Mouse (Mus musculus) layer of hippocampus, postnatal 10 days (tissue): ENCODE measurements around the gene Coq7. TPM values are rescaled to one million over a fixed set of nuclear protein-coding genes. Genes with fewer than 3 reads are reported as not detected.
A peak's percentile ranks its signal among the peaks of the same experiment; 100 is the strongest.

Experiments used
- DNase-seq, 2 experiments: peaks; one replicate each; pipeline ENCODE4 v3.0.0; 2021; ENCODE audit warnings: low spot score in 2 of 2
- total RNA-seq, 2 experiments: library from RNA; stranded (reverse); gene quantifications; 2 replicates each; pipeline ENCODE4 v1.2.3; 2021

Coq7 gene
- total RNA-seq, 2 experiments from 2014 or later = 37.3 to 39.2 TPM

DNA sequence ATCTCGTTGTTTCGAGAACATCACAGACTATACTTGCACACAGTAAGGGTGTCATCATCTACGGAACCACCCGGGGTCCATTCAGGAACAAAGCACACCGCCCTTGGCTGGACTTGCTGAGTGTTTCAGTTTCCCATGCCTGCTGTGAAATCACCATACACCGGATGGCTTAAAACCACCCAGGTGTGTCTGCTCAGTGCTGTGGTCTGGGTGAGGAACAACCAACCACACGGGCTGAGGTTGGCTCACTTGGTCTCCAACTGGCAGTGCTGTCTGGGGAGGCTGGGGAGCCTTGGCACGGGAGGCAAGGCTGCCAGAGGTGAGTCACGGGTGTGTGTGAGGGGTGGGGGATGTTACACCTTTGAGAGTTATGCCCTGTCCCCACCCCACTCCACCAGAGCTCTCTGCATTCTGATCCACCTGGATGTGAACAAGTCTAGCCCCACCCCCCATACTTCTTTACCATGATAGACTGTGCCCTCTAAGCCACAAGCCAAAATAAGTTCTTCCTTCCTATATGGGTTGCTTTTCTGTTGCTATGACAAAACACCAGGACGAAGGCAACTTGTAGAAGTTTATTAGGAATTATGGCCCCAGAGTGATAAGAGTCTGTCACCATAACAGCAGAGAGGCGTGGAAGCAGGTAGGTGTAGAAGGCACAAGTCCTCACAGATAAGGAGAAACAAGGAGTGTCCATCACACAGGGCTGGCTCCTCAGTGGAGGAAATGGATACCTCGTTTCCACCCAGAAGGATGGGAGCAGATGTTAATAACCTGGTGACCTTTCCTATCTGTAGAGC, 34.0 kb downstream of the Coq7 start:
- DNase-seq = no peak

DNA sequence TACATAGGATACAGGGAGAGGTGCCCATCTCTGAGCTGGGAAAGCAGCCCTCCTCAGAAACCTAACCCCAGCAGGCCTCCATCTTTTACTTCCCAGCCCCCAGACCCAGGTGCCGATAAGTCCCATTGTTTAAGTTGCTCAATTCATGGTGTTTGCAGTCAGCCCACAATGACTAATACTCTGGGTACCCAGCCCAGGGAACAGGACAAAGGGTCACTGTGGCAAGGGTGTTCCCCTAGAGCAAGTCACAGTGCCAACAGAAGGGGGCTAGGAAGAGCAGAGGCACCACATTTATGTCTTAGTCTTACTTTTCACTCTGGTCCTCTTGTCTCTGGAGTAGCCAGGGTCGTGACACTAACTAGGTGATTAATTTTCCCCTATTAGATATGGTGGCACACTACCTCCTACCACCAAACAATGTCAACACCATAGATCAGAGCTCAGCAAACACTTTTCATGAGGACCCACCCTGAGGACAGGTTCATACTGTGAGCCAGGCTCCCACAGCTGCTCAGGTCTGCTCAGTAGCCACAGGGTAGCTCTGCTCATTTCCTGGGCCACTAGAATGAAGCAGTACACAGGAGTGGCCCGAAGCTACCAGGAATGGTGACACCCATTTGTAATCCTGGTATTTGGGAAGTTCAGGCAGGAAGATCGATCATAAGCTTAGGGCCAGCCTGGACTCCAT, 38.1 kb downstream of the Coq7 start:
- no peak for DNase-seq

DNA sequence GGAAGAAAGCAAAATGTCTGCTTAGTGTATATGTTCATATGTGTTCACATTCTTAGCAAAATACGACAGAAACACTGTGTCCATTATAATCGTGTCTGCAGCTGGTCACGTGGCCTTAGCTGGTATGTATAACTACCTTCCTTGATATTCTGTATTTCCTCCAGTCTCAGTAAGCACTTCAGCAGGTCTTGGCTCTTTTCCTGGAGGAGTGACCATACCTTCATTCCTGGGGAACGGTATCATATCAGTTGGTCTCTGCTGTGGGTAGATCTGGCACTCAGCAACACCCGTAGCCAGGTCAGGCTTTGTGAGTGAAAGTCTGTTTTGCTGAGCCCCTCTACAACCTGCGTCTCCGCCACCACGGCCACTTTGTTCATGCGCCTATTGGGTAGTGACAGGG, 39.3 kb downstream of the Coq7 start:
- no peak for DNase-seq

DNA sequence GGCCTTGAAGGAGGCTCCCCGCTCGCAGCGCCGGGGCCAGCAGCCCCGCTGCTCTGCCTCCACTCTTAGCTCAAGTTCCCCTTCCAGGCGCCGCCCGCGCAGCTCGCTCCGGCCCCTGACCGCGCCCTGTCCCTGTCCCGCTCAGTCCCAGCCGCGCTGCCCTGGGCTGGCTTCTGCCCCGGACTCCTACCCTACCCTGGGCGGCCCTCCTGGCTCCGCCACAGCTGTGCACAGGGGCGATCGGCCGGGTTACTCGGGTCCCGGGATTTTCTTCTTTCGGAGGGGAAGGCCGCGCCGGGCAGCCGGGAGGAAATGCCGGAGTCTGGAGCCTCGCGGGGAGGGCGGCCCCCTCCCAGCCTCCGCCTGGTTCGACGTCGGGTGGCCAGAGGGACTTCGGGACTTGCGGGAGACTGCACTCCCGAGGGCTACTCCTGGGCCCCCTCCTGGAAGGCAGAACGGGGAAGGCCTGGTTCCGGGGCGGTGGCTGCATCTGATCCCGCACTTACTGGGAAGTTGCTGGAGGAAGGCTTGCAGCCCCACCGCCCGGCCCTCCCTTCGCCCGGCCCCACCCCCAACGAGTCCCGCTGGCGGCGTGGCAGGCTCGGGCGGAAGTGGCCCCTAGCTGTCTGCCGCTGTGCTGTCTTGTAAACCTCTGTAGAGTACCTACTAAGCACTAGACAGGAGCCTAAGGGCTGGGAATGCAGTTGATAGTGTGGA, 41.6 kb downstream of the Coq7 start, which contains the start of gene Itpripl2:
Gene Itpripl2 (minus strand): TSS at position 545 of the 717 bp plus-strand sequence.
- DNase-seq = peak; percentile 38 to 51

DNA sequence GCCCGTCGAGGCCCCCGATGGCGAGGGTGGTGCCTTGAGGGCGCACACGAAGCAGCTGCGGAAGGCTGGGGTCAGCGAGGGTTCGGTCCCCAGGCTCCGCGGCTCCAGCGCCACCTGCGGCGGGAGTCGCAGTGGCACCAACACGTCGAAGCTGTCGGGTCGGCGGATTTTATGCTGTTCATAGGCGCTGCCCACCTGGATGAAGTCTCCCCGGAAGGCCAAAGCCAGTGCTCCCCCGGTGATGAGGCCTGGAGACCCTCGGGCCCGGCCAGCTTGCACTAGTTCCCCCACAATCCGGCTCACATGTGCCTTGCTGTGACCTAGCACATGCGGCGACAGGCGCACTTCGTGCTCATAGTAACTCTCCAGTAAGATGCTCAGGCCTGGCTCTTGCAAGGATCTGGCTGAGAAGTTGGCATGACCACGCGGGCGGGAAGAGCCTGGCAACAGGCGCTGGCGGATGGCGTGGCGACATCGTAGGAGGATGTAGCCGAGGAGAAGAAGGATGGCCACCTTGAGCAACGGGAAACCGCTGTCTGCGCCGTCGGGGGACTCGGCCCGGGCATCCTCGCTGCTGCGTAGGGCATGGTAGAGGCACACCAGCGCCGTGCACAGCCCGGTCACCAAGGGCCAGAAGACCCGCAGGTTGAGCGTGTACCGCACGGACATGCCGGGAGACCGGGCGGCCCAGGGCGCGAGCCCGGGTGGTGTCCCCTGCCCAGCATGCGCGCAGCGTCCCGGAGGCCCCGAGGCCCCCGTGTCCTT, 42.3 kb downstream of the Coq7 start:
- DNase-seq = peak; percentile 14 to 40

DNA sequence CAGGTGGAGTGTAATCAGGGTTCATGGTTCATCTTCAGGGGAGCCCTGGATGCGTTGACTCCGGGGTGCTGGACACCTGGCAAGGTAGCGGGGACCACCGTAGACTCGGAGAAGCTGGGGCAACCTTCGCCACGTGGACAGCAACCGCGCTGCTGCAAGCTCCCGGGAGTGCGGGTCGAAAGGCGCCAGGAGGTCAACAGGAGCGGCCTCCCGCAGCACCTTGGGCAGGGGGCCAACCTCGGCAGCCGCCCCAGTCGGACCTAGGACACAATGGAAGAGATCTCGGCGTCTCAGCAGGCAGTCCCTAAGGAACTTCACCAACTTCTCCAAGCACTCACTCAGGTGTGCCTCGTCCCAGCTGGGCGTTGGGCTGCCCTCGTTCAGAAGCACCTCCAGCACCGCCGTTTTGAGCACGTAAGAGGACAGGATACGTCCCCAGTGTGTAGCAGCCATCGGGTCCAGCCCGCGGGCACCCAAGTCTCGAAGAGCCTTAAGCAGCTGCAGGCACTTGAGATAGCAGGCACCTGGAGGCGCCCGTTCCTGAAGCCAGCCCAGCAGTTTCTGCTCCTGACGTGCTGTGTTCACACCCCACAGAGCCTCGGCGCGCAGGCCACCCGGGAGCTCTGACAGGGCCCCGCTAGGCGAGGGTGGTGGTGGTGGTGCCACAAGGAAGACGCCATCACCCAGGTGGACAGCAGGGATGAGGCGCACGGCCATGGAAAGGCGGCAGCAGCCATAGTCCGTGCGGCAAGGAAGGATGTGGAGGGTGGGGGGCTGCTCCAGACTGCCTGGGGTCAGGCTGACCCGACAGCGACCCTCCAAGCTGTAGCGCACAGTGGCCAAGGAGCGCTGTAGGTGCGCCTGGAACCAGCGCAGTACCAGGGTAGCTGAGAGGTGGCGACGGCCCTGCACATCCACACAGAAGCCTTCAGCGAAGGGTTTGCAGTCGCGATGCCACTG, 43.2 kb downstream of the Coq7 start:
- no peak for DNase-seq

DNA sequence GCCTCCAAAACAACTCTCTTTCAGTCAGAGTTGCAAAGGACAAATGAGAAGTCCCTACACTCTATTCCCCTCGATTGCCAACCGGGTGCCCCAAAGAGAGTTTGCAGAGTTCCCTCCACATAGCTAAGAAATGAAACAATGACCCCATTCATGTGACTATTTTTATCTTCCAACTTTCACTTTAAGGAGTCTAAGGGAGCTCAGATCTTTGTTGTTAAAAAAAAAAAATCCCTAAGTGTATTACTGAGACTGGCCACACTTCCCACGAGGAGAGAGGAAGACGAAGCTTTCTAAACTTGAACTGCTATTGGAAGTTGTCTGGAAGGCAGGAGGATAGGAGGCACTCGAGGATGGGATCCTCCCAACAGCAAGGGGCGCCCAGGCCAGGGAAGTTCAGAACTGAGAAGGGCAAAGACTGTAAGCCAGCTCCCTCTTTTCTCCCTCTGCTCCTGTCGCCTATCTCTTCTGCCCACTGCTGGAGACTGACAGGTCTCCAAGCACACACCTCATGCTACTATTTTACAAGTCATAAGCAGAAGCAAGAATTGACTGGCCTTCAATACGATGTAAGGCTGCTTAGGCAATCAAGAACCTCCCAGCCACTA, 45.0 kb downstream of the Coq7 start:
- no peak for DNase-seq

DNA sequence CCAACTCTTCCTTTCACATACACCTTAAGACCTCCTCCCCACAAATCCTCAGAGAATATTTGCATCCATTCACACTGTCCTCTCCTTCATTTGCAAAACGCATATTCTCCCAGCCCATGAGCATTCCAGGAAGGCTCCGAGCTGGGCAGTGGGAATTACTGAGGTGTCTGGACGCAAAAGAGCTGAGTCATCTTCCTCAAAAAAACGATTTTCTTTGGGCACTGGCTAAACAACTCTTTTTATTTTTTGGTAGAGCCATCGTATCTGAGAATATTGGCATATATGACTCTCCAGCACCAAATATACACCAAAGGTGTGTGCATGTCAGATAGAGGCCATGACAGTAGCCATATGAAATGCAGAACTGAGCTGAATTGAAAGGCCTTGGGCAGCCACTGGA, 46.2 kb downstream of the Coq7 start:
- no peak for DNase-seq

DNA sequence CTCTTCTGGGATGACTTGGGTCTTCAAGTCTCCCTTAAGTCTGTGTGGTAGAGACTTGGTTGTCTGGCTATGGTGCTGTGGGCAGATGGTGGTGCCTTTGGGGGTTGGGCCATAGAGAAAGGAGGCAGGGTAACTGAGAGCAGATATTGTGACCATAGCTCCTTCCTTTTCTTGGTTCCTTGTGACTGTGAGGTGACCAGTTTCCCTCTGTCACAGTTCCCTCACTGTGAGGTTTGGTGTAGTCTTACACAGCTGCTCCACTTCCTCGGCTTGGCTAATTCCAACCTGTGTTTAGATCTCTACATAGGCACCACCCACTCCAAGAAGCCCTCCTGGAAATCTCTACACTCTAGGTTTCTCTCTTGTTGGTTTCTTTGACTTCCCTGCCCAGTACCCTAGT, 49.2 kb downstream of the Coq7 start:
- DNase-seq = no peak

DNA sequence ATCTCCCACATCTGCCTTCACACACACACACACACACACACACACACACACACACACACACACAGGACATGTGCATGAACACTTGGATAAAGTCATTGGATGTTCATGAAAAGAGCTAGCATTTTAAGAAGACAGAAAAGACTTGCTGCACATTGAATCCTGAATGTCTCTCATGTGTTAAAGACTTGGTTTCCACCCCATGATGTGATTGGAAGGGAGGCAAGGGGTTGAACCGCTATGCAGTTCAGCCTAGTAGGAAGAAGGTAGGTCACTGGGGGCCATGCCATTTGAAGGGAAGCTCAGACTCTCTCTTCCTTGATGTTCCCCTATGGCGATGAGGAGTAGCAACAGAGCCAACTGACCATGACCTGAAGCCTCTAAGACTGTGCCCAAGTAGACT, 51.2 kb downstream of the Coq7 start:
- no peak for DNase-seq

DNA sequence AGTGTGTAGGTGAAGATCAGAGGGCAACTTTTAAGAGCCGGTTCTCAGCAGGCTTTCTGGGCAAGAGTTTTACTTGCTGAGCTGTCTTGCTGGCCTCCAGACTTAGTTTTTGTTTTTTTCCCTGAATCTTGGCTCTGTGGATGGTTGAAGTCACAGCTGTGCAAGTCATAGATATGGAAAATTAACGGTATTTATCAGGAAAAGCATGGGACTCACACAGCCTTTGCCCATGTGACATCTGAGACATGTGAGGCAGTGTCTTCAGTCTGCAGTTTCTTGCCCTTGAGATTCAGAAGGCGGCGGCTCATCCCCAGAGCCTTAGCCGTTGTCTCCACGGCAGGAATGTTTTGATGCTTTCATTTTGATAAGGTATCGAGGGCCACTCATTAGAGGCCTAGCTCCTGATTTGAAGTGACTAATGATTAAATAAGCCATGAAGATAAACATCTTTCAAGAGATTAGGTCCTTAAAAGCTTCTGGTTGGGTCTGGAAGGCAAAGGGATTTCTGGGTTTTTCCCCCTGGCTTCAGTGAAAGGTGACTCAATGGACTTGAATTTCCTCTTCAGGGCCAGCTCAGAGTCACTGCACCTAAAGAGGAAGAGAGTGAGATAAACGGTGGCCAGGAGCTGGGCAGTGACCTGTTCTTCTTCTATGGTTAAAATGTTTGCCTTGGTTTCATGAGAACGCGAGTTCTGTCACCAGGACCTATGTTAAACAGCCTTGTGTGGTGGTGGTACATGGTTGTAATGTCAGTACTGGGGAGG, 51.9 kb downstream of the Coq7 start:
- no peak for DNase-seq

DNA sequence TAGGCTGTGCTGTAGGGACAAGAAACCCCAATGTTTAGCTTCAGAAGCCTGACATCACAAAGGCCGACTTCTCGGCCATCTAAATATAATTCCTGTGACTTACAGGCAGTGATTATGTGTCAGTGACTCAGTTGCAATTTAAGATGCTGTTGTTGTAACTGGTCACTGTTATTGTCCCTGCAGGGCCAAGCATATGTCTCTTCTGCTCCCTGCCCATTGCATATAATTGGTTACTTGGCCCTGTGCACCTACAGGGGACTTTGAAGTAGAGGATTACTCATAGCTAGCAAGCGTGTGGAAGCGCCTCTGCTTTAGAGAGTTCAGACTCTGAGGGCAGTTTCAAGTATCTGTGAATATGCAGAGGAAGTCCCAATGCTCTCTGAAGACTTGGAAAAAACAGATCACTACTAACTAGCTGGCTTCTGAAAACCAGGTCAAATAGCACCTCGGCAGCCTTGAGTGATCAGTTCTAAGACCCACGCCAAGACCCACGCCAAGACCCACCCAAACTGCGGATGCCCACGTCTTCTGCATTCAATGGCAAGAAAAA, 52.9 kb downstream of the Coq7 start:
- DNase-seq = no peak

DNA sequence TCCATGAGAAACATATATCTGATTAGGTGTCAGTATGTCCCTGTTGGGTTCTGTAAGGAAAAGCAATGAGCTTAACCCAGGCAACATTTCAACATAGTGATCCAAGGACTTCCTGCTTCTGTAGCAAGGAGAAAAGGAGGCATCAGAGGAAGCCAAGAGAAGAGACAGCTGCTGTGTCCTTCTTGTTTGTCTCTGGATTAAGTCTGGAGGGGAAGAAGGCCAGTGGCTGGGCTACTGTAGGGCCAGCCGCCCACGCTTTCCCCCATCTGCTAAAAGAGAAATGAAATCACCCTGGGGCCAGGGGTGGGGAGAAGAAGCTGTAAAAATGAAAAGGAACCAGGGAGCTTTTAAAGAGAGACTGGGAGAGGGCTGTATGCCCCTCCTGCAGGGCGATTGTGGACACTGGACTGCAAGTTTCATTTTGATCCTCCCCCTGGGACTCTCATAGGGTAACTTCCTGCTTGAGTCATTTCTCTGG, 54.3 kb downstream of the Coq7 start:
- DNase-seq = no peak

DNA sequence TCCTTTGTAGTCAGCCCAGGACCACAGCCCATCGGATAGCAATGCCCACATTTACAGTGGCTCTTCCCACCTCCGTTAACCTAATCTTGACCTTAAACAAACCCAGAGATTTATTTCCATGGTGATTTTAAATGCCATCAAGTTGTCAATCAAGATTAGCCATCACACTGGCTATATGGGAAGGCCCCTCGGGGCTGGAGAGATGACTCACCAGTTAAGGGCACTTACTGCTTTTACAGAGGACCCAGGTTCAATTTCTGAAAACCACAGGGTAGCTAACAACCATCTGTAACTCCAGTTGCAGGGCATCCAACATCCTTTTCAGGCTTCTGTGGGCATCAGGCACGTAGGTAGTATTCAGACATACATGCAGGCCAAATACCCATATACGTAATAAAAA, 56.7 kb downstream of the Coq7 start:
- no peak for DNase-seq

DNA sequence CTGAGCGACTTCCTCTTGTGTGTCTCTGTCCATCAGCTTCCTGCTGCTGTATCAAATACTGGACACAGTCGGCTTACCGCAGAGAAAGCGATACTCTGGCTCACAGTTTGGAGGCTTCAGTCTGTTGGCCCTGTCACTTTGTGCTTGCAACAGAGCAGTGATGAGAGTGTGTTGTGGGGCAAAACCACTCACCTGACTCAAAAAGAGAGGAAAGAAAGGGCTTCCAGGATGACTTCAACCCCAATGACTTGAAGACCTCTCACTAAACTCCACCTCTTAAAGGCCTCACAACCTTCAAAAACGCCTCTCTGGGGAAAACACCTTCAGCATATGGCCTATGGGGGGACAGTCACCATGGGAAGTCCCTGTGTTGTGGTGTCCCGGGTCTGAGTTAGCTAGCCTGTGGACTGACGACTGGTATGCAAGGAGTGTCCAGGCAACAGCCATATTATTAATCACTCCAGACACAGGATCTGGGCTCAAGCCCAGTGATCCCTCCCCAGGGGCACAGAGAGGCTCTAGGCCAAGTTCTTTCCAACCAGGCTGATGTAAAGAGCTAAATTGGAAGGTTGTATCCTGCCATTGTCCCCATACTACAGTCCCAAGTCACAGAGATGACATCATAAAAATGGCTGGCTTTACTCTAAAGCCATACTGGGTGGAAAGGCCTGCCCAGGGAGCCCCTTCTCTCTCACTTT, 58.0 kb downstream of the Coq7 start:
- DNase-seq = no peak

DNA sequence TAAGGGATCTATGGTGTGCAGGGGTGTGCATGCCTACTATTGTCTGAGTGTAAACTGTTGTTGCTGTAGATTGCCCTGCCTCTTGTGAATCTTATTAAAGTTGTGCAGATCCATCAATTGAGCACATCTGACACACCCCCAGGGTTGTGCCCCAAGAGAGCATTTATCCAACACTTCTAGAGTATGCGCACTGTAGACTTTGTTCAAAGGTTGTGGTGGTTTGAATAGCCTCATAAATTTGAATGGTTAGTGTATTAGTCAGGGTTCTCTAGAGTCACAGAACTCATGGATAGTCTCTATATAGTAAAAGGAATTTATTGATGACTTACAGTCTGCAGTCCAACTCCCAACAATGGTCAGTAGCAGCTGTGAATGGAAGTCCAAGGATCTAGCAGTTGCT, 60.3 kb downstream of the Coq7 start:
- no peak for DNase-seq

DNA sequence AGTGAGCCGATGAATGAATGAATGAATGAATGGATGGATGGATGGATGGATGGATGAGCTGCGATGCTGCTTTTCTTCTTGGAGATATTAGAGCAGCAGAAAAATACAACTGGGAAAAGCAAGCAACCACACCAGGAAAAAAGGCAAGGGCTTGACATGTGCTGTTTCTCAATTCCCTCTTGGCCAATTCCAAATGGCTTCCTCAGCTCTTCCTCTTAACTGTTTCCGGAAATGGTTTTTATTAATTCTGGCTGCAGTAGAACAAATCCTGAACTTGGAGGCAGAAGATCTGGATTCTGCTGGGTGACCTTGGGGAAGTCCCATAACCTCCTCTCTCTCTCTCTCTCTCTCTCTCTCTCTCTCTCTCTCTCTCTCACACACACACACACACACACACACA, 65.1 kb downstream of the Coq7 start:
- DNase-seq = no peak

DNA sequence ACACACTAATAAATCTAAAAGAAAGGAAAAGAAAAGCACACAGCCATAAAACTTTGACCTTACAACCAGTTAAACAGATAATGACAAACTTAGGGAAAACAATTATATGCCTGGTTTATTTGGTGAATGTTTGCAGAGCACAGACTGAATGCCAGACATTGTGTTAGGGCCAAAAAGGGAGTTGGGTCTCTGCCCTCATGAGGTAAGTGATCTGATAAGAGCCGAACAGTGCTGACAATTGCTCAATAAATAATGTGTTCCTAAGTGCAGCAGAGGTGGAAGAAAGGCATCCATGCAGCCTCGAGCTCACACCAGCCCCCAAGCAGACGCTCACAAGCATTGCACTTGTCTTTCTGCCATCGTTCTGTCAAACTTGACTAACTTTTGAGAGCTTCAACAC, 68.7 kb downstream of the Coq7 start:
- no peak for DNase-seq
